Mouse (Mus musculus) v-Abl transformed pro-B cells (cell line): ENCODE results near the gene Cyb5b.

Experiments
- in situ Hi-C, 2 experiments: fragments of 400-800 bp; cut with MboI; formaldehyde crosslinking; loops; one replicate each; pipeline ENCODE4 v1.15.1; 2025; ENCODE audit not compliant: unreplicated experiment in 2 of 2

Gene Cyb5b

DNA sequence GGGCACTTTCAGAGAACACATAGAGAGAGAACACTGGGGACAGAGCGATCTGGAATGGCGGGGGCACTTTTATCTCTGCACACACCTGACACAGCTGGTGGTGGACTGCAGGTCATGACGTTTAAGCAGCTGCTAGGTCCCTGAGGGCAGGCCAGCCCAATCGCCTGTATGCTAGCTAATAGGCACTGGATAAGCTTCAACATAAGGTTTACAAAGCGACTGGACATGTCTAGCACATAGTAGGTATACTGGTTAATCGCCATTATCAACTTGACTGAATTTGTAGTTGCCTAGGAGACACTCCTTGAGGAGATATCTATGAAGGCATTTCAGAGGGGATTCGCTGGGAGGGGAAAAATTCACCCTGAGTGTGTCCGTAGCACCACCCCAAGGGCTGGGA lies 26.1 kb upstream of the Cyb5b start:
- in situ Hi-C loops, result loop anchor here (5.0 to 10.0 kb wide), 2 partner anchors 50 to 63 kb away; no protein-coding TSS in a partner anchor

DNA sequence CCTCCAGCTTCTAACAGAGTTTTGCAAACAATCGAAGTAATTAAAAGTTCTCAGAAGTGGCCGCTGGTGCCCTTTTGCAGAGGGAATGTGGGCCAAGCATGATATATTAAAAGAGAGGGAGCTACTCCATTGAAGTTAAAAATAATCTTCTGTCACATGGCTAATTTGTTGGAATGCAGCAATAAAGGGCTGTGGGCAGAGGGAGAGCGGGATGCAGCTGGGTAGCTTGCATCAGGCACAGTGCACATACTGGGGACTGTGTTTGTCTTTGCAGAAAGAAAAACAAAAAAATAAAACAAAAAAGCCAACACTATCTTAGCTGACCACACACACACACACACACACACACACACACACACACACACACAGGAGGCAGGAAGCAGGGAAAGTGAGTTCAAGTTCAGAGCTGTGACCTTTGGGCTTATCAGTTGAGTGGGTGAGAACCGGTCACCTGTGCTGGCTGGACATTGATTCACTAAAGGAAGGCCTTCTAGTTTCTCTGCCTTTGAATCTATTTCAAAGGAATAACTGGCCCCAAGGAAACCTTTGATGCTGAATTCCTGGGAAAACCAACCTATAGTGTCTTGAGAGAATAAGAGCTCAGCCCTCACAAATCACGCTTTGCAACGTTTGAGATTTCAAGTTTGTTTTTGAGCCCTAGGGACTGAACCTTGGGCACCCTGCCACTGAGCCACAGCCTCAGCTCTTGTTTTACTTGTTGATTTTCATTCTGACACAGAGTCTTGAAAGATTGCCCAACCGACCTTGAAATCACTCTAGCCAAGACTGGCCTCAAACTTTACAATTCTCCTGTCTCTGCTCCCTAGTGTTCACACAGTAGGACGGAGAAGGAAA lies 21.0 kb upstream of the Cyb5b start:
- in situ Hi-C loops, result loop anchor here in 1 of 2 experiments (10.0 kb wide), 1 partner anchor 45 kb away; no protein-coding TSS in a partner anchor

DNA sequence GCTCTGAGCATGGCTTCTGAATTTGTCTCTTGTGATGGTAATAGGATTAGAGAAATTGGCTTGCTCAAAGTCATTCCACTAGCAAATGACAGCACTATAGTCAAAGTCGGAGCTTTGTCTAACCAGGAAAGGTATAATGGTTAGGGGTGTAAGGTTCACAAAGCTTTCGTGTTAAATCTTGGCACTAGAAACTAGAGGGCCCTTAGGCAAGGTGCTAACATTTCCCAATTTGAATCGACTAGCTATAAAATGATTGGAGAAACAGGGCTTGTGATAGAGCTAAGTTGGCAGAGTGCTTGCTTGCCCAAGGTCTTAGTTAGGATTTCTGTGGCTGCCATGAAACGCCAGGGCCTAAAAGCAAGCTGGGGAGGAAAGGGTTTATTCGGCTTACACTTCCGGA lies 20.4 kb upstream of the Cyb5b start:
- in situ Hi-C loops, result no loop called here

DNA sequence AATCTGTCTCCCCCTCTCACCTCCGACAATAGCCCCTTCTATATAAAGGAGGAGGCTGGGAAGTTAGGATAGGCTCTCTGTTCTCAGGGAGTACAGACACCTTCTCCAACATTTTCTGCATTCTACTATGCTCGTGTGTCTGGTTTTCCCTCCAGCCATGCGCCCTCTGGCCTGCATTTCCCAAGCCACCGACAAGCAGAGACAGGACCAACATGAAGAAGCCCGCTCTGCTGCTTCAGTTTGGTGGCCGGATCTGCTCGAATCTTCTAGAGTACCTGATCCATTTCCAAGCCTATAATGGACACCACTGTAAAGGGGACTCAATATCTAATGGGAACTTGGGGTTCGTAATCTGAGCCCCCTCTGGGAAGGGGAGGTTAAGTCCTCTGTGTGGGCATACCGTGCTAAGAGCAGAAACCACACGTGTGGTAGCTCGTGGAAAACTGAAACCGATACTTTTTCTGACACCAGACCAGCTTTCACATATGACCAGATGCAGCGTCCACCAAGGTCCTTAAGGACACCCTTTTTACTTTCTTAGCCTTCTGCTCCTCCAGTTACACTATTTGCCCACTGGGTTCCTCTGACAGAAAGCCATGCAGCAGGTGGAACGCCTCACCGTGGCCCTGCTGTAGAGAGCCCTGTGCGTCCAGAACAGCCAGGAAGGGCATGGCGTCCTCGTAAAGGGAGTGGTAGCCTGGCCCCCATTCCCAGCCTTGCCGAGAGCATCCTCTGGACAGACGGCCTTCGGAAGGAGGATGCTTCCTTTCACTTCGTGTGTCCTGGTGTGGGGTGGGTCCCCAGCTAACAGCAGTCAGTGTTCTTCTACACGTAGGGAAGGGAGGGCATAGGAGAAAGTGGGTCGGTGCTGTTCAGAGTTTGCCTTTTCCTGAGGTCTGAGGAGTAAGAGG lies 17.6 kb upstream of the Cyb5b start:
- in situ Hi-C loops, result no loop called here

DNA sequence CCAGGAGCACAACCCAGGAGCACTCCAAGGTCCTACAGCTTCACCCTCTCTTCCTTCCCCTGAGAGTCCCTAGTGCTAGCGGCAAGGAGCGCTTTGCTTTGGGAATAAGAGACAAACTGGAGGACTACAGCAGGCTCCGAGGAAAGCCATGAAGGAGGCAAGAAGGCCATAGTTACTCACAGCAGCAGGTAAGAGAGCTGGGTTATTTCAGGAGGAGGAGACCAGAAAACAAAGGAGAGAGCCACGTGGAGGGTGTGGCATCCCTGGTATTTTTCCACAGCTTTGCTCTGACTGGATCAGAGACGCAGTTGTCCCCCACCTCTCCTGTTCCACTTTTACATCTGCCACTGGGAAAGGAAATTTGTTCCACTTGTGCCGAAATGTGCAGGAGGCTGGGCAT lies 16.6 kb upstream of the Cyb5b start:
- in situ Hi-C loops, result no loop called here

DNA sequence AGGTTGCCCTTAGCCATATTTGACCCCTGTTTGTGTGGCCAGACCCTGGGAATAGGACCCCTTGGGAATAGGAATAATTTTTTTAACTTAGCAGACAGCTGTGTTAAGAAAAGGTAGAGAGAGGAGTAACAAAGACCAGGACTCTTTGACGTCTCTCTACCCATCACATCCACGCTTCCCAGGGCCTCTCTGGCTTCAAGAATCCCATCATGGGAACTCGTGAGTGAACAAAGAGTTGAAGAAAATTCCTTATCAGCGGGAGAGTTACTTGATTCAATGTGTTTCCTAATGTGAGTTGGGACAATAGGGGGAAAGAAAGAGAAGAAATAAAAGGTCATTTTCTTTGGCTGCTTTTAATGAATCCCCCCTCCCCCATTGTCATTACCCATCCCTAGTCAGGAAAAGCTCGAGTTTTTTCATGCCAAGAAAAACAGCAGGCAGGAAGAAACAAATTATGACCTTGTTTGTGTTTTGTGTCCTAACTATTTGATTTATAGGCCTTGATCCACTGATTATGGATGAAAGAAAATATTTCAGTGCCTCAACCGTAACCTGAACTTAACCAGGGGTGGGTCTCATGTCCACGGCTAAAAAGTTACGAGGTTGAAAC lies 14.3 kb upstream of the Cyb5b start:
- in situ Hi-C loops, result no loop called here

DNA sequence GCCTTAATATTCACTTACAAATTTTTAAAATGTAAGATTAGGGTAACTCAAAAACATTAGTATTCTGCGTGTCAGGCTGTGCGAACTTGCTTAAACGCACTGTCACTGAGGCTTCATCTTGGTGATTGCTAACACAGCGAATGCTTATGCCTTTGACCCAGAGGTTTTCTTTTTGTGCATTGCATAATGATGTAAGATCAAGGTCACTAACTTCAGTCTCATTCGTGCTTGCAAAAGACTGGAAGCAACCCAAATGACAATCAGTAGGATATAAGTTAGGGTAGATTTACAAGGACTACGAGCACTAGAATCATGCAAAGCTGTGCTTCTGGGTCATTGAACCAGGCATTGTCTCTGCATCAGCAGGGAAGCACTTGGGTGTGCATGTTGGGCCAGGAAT lies 12.8 kb upstream of the Cyb5b start:
- in situ Hi-C loops, result no loop called here

DNA sequence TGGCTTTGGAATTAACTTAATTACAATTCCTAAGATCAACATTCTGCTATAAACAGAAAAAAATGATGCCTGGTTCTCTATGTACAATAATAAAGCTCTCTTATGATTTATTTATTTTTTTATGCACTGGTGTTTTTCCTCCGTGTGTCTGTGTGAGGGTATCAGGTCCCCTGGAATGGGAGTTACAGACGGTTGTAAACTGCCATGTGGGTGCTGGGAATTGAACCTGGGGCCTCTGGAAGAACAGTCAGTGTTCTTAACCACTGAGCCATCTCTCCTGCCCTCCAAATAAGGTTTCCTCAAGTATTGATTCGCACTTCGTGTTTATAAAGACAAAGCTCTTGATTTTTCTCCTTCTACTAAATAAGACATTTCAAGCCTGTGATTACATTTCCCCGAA lies 12.1 kb upstream of the Cyb5b start:
- in situ Hi-C loops, result no loop called here

DNA sequence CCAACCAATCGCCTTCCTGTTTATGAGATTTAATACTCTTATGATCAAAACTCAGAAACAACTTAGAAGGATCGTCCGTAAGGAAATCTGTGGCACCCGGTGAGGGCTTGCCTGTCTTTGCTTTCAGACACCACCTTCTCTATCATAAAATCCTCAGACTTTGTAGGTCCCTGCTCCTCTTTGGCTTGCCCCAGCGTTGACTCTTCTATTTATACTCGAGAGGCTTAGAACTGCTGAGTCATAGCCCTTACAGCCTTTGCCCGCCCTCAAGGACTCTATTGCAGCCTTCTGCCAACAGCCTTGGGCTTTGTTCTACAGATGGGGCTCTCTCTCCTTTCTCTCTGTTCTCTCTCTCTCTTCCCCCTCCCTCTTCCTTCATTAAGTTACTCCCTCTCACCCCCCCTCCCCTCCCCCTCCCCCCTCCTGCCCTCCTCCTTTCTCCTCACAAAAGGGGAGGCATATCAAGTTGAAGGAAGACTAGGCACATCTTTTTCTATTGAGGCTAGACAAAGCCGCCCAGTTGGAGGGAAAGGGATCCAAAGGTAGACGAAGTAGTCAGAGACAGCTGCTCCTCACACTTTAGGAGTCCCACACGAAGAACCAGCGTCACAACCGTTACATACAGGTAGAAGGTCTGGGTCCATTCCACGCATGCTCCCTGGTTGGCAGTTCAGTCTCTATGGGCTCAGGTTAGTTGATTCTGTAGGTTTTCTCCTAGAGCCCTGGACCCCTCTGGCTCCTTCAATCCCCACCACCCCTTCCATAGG lies 10.6 kb upstream of the Cyb5b start:
- in situ Hi-C loops, result no loop called here

DNA sequence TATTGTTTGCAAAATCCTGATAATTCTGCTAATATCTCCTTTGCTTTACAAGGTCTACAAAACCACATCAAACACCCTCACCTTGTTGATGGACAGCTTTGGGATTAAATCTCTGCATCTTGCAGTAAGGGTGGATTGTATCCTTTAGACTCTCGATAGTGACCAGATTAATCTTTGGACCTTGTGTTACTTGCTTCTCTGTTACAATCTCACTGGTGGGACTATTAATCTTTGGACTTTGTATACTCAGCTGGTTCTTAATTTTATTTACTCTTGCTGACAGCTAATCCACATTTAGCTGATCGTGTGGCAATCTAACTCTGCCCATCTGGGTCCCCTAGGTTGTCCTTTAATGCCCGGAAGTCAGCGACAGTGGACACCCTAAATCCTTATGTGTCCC lies 7.9 kb upstream of the Cyb5b start:
- in situ Hi-C loops, result no loop called here

DNA sequence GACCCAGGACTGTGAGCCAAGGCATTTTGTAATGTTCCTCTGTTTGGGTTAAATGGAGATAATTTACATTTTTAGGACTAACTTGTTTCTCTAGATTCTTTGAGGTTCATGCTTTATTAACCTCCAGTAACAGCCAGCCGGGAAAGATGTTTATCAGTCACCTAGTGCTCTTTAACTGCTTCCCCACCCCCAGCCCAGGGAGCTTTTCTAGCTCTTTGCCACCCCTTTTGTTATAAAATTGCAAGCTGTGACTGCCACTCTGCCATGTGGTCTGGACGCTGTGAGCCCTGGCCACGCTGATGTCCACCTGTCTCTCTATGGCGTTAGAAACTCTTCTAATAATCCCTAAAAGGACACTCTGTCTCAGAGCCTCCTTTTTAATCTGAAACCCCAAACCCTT lies 6.9 kb upstream of the Cyb5b start:
- in situ Hi-C loops, result no loop called here

DNA sequence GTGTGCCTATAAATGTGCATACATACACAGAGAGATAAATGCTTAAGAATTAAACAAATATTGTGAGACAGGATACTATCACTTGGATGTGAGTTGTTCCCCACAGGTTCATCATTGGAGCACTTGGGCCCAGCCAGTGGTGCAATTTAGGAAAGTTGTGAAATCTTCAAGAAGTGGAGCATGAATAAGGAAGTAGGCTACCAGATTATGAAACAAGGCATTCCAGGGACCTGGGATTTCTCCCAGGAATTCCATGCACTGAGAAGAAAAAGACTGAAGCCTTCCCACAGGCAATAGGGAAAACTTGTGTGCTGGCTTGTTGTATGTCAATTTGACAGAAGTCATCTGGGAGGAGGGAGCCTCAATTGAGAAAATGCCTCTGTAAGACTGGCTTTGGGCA lies 4.3 kb upstream of the Cyb5b start:
- in situ Hi-C loops, result no loop called here

DNA sequence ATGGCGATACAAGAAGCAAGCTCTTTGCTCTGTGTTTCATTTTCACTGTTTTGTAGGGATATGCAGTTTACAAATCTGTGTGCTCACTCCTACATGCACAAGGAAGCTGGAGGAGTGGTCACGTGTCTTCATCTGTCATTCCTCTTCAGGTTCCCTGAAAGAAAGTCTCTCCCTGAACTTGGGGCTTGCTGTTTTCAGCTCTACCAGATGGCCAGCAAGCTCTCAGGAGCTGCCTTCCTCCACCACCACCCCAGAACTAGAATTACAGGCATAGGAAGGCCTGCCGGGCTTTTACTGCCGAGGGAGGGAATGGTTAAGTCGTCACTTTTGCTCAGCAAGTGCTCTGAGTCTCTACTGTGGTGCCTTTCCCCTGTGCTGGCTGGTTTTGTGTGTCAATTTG lies 1.6 kb upstream of the Cyb5b start:
- in situ Hi-C loops, result no loop called here

DNA sequence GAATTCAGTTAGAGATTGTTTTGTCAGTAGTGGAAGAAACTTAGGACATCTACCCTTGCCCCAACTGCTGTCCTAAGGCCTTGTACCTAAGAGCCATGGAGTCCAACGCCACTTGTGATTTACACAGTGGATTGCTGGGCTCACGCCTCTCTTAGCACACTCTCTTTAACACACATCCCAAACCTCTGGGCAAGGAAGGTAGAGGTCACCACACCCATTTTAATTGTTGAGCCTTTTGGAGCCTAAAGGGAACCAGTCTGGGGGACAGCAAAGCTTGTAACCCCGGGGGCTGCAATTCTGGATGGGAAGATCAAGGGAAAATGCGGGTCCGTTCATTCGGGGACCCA lies 410 bp upstream of the Cyb5b start:
- in situ Hi-C loops, result no loop called here

DNA sequence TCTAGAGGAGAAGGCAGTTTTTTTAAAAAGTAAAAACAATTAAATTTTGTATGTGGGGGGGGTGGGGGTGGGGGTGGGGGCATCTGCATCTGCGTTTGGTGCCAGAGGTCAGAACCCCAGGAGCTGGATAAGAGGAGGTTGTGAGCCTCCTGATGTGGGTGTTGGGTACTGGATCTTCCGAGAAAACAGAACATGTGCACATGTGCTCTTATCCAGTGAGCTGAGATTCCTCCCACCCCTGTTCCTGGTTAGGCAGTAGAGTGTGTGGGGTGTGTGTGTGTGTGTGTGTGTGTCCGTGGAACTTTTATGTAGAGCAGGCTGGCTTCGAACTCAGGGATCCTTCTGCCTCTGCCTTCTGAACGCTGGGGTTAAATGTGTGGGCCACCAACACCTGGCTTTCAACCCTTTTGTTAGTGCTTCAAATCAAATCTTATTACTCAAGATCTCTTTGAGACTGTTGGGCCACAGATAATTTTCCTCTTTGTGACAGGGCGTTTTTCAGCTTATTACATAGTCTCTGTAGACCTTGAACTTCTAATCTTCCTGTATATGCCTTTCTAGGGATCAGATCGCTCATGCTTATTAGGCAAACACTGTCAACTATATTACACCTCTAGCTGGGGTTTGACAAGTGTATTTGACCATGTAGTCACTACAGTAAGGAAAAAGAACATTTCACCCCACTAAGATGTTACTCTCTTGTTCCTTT lies 926 bp downstream of the Cyb5b start:
- in situ Hi-C loops, result no loop called here

DNA sequence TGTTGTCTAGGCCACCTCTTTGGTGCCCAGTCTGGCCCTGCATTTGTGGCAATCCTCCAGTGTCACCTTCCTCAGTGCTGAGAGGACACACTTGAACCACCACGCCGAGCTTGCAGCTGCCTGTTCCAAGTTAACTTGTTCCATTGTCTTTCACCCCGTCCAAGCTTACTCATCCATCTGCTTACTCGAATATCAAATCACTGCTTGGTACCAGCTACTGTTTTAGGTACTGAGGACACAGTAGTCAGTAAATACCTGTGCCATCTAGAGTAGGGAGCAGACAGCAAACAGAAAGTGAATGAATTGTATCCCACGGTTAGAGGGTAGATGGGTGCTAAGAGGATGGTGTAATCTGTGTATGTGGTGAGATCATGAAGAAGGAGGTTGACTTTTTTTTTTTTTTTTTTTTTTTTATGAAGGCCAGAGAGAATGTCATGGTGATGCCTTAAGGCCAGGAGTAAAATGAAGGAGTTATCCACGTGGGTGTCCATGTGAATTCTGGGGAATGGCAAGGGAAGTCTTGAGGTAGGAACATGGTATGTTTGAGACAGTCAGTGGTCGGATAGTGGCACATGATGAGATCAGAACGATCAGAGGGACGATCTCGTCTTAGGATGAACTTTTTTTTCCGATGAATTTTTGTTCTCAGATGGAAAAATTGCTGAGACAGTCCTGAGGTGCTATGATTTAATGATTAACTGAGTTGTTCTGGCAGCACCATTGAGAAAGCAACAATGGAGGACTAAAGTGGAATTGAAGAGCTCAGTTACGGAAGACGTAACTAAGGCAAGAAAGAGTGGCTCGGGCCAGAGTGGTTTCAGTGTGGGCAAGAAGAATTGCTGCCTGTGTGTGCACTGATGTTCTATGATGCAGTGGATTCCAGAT lies 3.1 kb downstream of the Cyb5b start:
- in situ Hi-C loops, result no loop called here

DNA sequence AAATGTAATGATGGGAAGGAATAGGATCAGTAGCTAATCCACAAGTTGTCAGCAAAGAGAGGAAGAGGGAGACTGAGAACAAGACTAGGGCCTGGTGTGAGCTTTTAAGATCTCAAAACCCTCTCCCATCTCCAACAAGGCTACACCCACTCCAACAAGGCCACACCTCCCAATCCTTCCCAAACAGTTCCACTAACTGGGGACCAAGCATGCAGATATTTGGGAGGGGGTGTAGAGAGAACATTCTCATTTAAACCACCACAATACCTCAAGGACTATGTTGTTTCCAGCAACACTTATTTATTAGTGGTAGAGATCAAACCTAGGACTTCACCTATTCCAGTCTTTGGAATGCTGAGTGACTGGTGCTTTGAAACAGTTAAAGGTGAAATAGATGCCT lies 6.4 kb downstream of the Cyb5b start:
- in situ Hi-C loops, result no loop called here

DNA sequence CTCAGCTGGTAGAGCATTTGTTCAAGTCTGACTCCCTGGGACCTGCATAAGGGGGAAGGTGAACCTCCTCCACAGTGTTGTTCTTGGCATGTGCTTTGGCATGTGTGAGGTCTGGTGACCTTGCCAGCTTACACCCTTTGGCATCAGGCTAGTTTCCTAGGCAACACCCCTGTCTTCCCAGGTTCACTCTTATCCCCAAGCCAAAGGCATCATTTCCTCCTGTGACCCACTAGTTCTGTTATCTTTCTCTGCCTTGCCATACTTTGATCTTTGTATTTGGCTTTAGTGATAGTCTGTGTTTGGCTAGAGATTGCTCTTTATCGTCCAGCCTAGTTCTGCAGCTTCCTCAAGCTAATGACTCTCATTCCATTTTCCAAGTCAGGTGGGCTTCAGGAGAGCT lies 7.4 kb downstream of the Cyb5b start:
- in situ Hi-C loops, result no loop called here

DNA sequence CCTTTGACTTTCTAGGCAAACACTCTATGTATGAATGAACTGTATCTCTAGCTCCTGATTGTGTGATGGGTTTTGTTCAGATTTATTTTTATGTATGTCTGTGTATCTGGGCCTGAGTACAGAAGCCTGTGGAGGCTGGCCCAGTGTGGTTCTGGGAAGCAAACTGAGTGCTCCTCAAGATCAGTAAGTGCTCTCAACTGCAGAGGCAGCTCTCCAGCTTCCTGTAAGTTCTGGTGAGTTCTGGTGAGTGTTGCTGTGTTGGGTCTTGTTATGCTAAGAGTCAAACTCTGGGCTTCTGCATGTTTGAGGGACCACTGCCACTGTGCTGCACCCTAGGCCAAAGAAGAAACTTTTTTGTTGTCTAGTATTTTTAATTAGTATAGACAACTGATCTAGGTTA lies 8.4 kb downstream of the Cyb5b start:
- in situ Hi-C loops, result no loop called here
